Mouse (Mus musculus) intestine, embryonic 15.5 days (tissue): Measurements from ENCODE around the gene Dnmbp. TPM values are rescaled to one million over a fixed set of nuclear protein-coding genes. Genes with fewer than 3 reads are reported as not detected.

ENCODE experiments used
- ATAC-seq: fragments of 200-750 bp; cut with Nextera tagmentation; 2 replicates; pipeline ENCODE4 v1.8.0; 2017; ENCODE audit warnings: moderate TSS enrichment, moderate library complexity
- H3K27ac ChIP-seq: fragments of 300-500 bp; sonication (generic); 2 replicates; pipeline ENCODE4 v1.5.1; 2015; ENCODE audit warnings: mild to moderate bottlenecking, inconsistent platforms
- H3K27me3 ChIP-seq: fragments of 300-500 bp; sonication (generic); replicated peaks from 2 replicates; pipeline ENCODE4 v1.6.1; 2015; ENCODE audit warnings: inconsistent platforms
- H3K36me3 ChIP-seq: fragments of 300-500 bp; sonication (generic); 2 replicates; pipeline ENCODE4 v1.6.1; 2015; ENCODE audit warnings: inconsistent platforms
- H3K4me1 ChIP-seq: fragments of 300-500 bp; sonication (generic); replicated peaks from 2 replicates; pipeline ENCODE4 v1.6.1; 2015; ENCODE audit warnings: inconsistent platforms
- H3K4me2 ChIP-seq: fragments of 300-500 bp; sonication (generic); replicated peaks from 2 replicates; pipeline ENCODE4 v1.6.1; 2015; ENCODE audit warnings: mild to moderate bottlenecking, inconsistent platforms
- H3K4me3 ChIP-seq: fragments of 300-500 bp; sonication (generic); replicated peaks from 2 replicates; pipeline ENCODE4 v1.5.1; 2015; ENCODE audit warnings: inconsistent platforms
- H3K9ac ChIP-seq: fragments of 300-500 bp; sonication (generic); 2 replicates; pipeline ENCODE4 v1.6.1; 2015; ENCODE audit warnings: inconsistent platforms
- H3K9me3 ChIP-seq: fragments of 300-500 bp; sonication (generic); 2 replicates; pipeline ENCODE4 v1.6.1; 2016; ENCODE audit warnings: inconsistent platforms
- WGBS: fragments of 180-500 bp; shearing (Covaris S2); methylation state at CpG from one replicate; pipeline ENCODE4 v1.1.7; 2015; 5-methylcytosine and 5-hydroxymethylcytosine counted together
- polyA plus RNA-seq: library from polyadenylated mRNA; unstranded; fragments of >200 nt; fragmentation: Nextera tagmentation; extraction: Ambion mirVana; gene quantifications from 2 replicates; pipeline ENCODE4 v1.2.1, GENCODE M21; 2015

The Dnmbp gene
- polyA plus RNA-seq, 1 experiment from 2014 or later, result 37.0 TPM

GRCm38 (mm10) chr19:43882895-43883573, 57.0 kb downstream of the Dnmbp start:
- no peak for ATAC-seq
- WGBS, result 12% methylated on average over 18 of the region's 18 CpGs
- no peaks in the 10 kb centered on the region for H3K27me3 ChIP-seq
- H3K27ac ChIP-seq, result peak overlapping the region; percentile 79
- H3K4me3 ChIP-seq, result no peak overlapping the region
- peak overlapping the region; percentile 18; the same call in 1 of the 2 replicates for H3K9ac ChIP-seq
- no peaks in the 10 kb centered on the region for H3K9me3 ChIP-seq
- H3K36me3 ChIP-seq, result no peaks in the 10 kb centered on the region
- H3K4me2 ChIP-seq, result peak overlapping the region; percentile 44
- peaks cover 47% of the 10 kb centered on the region for H3K4me1 ChIP-seq

GRCm38 (mm10) chr19:43881615-43882014, 58.4 kb downstream of the Dnmbp start:
- Histone ChIP-seq H3K36me3 (no peaks in the 10 kb centered on the region), H3K27ac (no peak overlapping the region), H3K27me3 (no peaks in the 10 kb centered on the region), H3K4me3 (no peak overlapping the region), H3K9me3 (no peaks in the 10 kb centered on the region), H3K4me2 (no peak overlapping the region), H3K4me1 (peaks cover 55% of the 10 kb centered on the region), H3K9ac (no peak overlapping the region)
- WGBS, result 76% methylated on average over 7 of the region's 7 CpGs
- no peak for ATAC-seq

GRCm38 (mm10) chr19:43880420-43880819, 59.6 kb downstream of the Dnmbp start:
- Histone ChIP-seq H3K9ac (no peak overlapping the region), H3K4me3 (no peak overlapping the region), H3K27ac (0 out of 2 replicates have a peak overlapping the region, but pooled peaks have one; percentile 45), H3K4me2 (peak overlapping the region; percentile 79; the same call in 1 of the 2 replicates), H3K36me3 (no peaks in the 10 kb centered on the region), H3K27me3 (no peaks in the 10 kb centered on the region), H3K4me1 (peaks cover 61% of the 10 kb centered on the region), H3K9me3 (no peaks in the 10 kb centered on the region)
- 19% methylated on average over 3 of the region's 3 CpGs for WGBS
- no peak for ATAC-seq

GRCm38 (mm10) chr19:43879401-43880212, 60.4 kb downstream of the Dnmbp start:
- Histone ChIP-seq H3K9me3 (no peaks in the 10 kb centered on the region), H3K27me3 (no peaks in the 10 kb centered on the region), H3K27ac (peak overlapping the region; percentile 97), H3K36me3 (peaks cover 3% of the 10 kb centered on the region; the same call in 1 of the 2 replicates), H3K4me2 (peak overlapping the region; percentile 79), H3K4me3 (peak overlapping the region; percentile 73), H3K4me1 (peaks cover 64% of the 10 kb centered on the region), H3K9ac (peak overlapping the region; percentile 77)
- under 1% methylated on average over 41 of the region's 41 CpGs for WGBS
- ATAC-seq, result peak; percentile 81

GRCm38 (mm10) chr19:43878111-43879092, 61.6 kb downstream of the Dnmbp start:
- H3K9me3 ChIP-seq, result no peaks in the 10 kb centered on the region
- whole genome bisulfite sequencing, result 9% methylated on average over 17 of the region's 17 CpGs
- H3K9ac ChIP-seq, result peak overlapping the region; percentile 77
- H3K4me3 ChIP-seq, result peak overlapping the region; percentile 73
- peak overlapping the region; percentile 79 for H3K4me2 ChIP-seq
- H3K4me1 ChIP-seq, result peaks cover 60% of the 10 kb centered on the region
- peak overlapping the region; percentile 97 for H3K27ac ChIP-seq
- peaks cover 8% of the 10 kb centered on the region; the same call in 1 of the 2 replicates for H3K36me3 ChIP-seq
- no peaks in the 10 kb centered on the region for H3K27me3 ChIP-seq
- ATAC-seq, result no peak

DNA sequence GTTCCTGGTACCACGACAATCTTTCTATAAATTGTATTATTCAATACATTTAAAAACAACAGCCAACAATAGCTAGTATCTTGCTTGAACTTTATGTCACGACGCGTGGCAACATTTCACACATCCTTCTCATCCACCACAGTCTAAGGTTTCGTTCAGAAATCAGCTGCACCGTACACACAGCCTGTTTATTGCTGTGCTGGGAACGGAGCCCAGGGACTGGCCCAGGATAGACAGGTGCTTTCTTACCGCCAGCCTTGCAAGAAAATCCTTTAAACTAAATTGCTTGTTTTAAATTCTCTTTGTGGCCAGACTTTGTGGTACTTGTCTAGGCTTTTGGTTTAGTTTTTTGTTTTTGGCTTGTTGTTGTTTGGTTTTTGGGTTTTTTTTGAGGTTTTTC, 62.6 kb downstream of the Dnmbp start:
- peaks cover 12% of the 10 kb centered on the region for H3K36me3 ChIP-seq
- H3K9ac ChIP-seq, result no peak overlapping the region
- H3K9me3 ChIP-seq, result no peaks in the 10 kb centered on the region
- H3K27me3 ChIP-seq, result no peaks in the 10 kb centered on the region
- H3K4me2 ChIP-seq, result peak overlapping the region; percentile 4; the same call in 1 of the 2 replicates
- no peak overlapping the region for H3K4me3 ChIP-seq
- H3K4me1 ChIP-seq, result peaks cover 52% of the 10 kb centered on the region
- WGBS, result 63% methylated on average over 8 of the region's 8 CpGs
- H3K27ac ChIP-seq, result peak overlapping the region; percentile 32
- no peak for ATAC-seq

GRCm38 (mm10) chr19:43875996-43876395, 64.0 kb downstream of the Dnmbp start:
- Histone ChIP-seq H3K9me3 (no peaks in the 10 kb centered on the region), H3K4me2 (no peak overlapping the region), H3K4me3 (no peak overlapping the region), H3K36me3 (peaks cover 22% of the 10 kb centered on the region), H3K4me1 (peaks cover 52% of the 10 kb centered on the region), H3K9ac (no peak overlapping the region), H3K27me3 (no peaks in the 10 kb centered on the region), H3K27ac (0 out of 2 replicates have a peak overlapping the region, but pooled peaks have one; percentile 14)
- 10% methylated on average over 2 of the region's 2 CpGs for WGBS
- no peak for ATAC-seq

DNA sequence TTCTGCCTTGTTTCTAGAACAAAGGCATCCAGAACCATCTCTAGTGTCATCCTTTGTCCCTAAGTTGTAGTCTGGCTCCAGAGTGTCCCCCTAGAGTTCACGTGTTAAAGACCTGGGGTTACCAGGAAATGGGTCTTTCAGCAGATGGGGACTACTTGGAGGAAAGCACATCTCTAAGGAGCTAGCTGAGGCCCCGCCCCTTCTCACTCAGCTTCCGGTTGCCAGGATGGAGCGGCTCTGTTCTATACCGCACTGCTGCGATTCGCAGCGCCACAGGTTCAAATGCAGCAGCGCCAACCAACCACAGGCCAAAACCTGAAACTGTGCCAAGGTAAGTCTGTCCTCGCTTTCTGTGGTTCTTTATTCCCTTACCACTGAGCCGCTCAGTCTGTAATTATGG, 65.6 kb downstream of the Dnmbp start:
- H3K9ac ChIP-seq, result no peak overlapping the region
- peaks cover 39% of the 10 kb centered on the region for H3K4me1 ChIP-seq
- 92% methylated on average over 11 of the region's 11 CpGs for WGBS
- H3K4me2 ChIP-seq, result no peak overlapping the region
- no peak for ATAC-seq
- H3K27ac ChIP-seq, result no peak overlapping the region
- no peaks in the 10 kb centered on the region for H3K27me3 ChIP-seq
- no peak overlapping the region for H3K4me3 ChIP-seq
- peaks cover 29% of the 10 kb centered on the region for H3K36me3 ChIP-seq
- no peaks in the 10 kb centered on the region for H3K9me3 ChIP-seq

GRCm38 (mm10) chr19:43870418-43870817, 69.6 kb downstream of the Dnmbp start:
- ATAC-seq, result no peak
- Histone ChIP-seq H3K36me3 (peaks cover 58% of the 10 kb centered on the region), H3K27ac (no peak overlapping the region), H3K9me3 (no peaks in the 10 kb centered on the region), H3K27me3 (no peaks in the 10 kb centered on the region), H3K4me1 (peaks cover 10% of the 10 kb centered on the region), H3K4me2 (no peak overlapping the region), H3K4me3 (no peak overlapping the region), H3K9ac (no peak overlapping the region)
- 88% methylated on average over 4 of the region's 4 CpGs for WGBS

- no peak overlapping the region for H3K4me3 ChIP-seq
- H3K9me3 ChIP-seq, result no peaks in the 10 kb centered on the region
- H3K27me3 ChIP-seq, result no peaks in the 10 kb centered on the region
- peak; percentile 82 for ATAC-seq
- H3K4me2 ChIP-seq, result no peak overlapping the region
- H3K9ac ChIP-seq, result no peak overlapping the region
- H3K4me1 ChIP-seq, result no peaks in the 10 kb centered on the region
- H3K27ac ChIP-seq, result no peak overlapping the region
- H3K36me3 ChIP-seq, result peaks cover 45% of the 10 kb centered on the region
- WGBS, result 72% methylated on average over 6 of the region's 6 CpGs
Observed at GRCm38 (mm10) chr19:43857347-43857746, 82.6 kb downstream of the Dnmbp start.

DNA sequence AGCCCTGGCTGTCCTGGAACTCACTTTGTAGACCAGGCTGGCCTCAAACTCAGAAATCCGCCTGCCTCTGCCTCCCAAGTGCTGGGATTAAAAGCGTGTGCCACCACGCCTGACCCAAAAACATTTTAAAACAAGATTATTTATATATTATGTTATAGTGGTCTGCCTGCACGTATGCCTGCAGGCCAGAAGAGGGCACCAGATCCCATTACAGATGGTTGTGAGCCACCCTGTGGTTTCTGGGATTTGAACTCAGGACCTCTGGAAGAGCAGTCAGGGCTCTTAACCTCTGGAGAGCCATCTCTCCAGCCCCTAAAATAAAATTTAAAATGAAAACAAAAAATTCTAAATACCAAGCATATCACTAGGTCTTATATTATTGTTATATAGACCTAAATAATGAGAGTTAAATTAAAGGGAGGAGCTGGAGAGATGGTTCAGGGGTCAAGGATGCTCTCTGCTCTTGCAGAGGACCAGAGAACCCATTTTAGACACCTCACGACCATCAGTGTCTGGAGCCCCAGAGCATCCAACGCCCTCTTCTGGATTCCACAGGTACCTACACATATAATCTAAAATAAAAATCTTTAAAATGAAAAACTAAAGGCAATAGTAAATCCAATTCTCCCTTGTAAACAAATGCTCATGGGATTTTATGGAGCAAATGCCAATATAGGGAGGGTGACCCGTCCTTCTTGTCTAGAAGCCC, 87.0 kb downstream of the Dnmbp start:
- 78% methylated on average over 7 of the region's 7 CpGs for WGBS
- Histone ChIP-seq H3K27ac (no peak overlapping the region), H3K4me2 (no peak overlapping the region), H3K36me3 (peaks cover 71% of the 10 kb centered on the region), H3K4me3 (no peak overlapping the region), H3K9me3 (no peaks in the 10 kb centered on the region), H3K27me3 (no peaks in the 10 kb centered on the region), H3K4me1 (no peaks in the 10 kb centered on the region), H3K9ac (no peak overlapping the region)
- ATAC-seq, result no peak
